Mouse (Mus musculus): ENCODE results near the gene Maml3. TPM values are rescaled to one million over a fixed set of nuclear protein-coding genes. Genes with fewer than 3 reads are reported as not detected.

Maml3 gene
- total and polyA plus RNA-seq, 3 experiments = 0.81 to 1.8 (median 0.98) TPM

DNA sequence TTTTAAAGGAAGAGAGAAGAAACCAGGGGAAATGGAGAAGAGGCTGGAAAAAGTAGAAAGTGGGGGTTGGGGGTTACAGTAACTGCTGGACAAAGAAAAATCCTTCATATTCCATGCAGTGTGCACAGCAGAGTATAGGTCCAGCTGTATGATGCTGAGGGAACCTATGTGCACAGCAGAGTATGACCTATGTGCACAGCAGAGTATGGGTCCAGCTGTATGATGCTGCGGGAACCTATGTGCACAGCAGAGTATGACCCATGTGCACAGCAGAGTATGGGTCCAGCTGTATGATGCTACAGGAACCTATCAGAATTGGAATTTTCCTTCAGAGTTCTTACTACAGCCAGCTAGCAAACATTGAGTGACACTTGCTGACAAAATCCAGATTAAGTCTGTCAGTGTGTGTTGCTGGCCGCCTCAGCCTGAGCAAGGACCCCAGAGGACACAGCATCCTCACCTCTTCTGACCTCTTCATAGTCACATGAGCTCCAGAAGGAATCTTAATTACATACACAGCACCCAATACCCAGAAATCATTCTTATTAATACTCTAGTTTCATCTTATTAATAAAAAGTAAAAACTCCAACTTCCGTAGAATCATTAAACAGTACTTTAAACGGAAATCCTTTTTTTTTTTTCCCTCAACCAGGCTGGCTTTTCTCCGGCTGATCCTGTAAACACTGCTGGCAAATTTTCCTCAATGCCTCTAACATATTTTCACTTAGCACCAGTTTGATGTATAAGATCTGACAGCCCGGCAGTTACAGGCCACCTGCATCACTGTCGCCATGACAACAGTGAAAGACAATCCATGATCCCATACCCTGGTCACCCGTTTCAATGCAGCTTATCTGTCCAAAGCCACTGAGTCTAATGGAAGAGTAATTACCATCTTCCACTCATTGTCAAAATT is 43.1 kb downstream of the Maml3 start:
- in situ Hi-C loops (cut with MboI; ENCODE audit: low pct_ligation_motif_present, low pct_unique_long_range_greater_than_20kb, low sequenced_read_pairs) (no loop called here), dilution Hi-C loops (cut with MboI; ENCODE audit: extremely low pct_ligation_motif_present, extremely low pct_unique_long_range_greater_than_20kb, low sequenced_read_pairs) (no loop called here)
- Histone ChIP-seq H3K4me2 (ENCODE audit: insufficient read depth, low read depth, poor library complexity, severe bottlenecking) (0 out of 2 replicates have a peak overlapping the region, but pooled peaks have one; percentile 22), H3K27ac (ENCODE audit: insufficient read depth, low read depth) (no peak overlapping the region), H3K4me3 (replicated peaks in 1 of 3; ENCODE audit: low read depth in 2 of 3, low read length in 2 of 3, poor library complexity in 1 of 3) (no peak overlapping the region), H3K4me1 (ENCODE audit: control insufficient read depth in 1 of 2, insufficient read depth in 2 of 2) (peaks cover 12 to 19% of the 10 kb centered on the region in 2 experiments), H3K27me3 (replicated peaks) (no peaks in the 10 kb centered on the region), H3K9ac (ENCODE audit: insufficient read depth, low read depth) (no peak overlapping the region), H3K9me3 (replicated peaks; ENCODE audit: low read length) (no peaks in the 10 kb centered on the region), H3K79me2 (replicated peaks; ENCODE audit: control insufficient read depth, extremely low read depth, insufficient read depth, poor library complexity, severe bottlenecking) (no peaks in the 10 kb centered on the region), H3K36me3 (replicated peaks in 1 of 2; ENCODE audit: control insufficient read depth in 1 of 2, insufficient read depth in 1 of 2, low read length in 1 of 2) (no peaks in the 10 kb centered on the region)
- no peak for TF ChIP-seq SMC3 (IDR thresholded peaks at IDR 0.05; ENCODE audit: low read depth, low read length)
- no peak for TF ChIP-seq BHLHE40 (IDR thresholded peaks at IDR 0.05; ENCODE audit: low read depth, low read length)
- TF ChIP-seq EP300 (IDR thresholded peaks at IDR 0.05; ENCODE audit: low read length) = no peak
- TF ChIP-seq ELF1 (IDR thresholded peaks at IDR 0.05; ENCODE audit: low read depth, low read length) = no peak
- TF ChIP-seq CHD2 (IDR thresholded peaks at IDR 0.05; ENCODE audit: low read length) = no peak
- no peak for TF ChIP-seq KAT2A (IDR thresholded peaks at IDR 0.05; ENCODE audit: insufficient replicate concordance, low read length)
- no peak for TF ChIP-seq JUN (IDR thresholded peaks at IDR 0.05; ENCODE audit: insufficient read depth, low read depth, low read length)
- no peak for TF ChIP-seq NELFE (IDR thresholded peaks at IDR 0.05; ENCODE audit: low read depth, low read length)
- no peak for TF ChIP-seq RAD21 (IDR thresholded peaks at IDR 0.05; ENCODE audit: low read depth, low read length)
- no peak for TF ChIP-seq ETS1 (conservative IDR thresholded peaks at IDR 0.05; ENCODE audit: low read depth, low read length)
- no peak for TF ChIP-seq PAX5 (IDR thresholded peaks at IDR 0.05; ENCODE audit: low read length)
- TF ChIP-seq POLR2A (IDR thresholded peaks at IDR 0.05; ENCODE audit: low read depth, low read length) = no peak
- no peak for TF ChIP-seq CHD1 (IDR thresholded peaks at IDR 0.05; ENCODE audit: low read depth, low read length)
- TF ChIP-seq ZC3H11A (IDR thresholded peaks at IDR 0.05; ENCODE audit: low read depth, low read length) = no peak
- no peak for TF ChIP-seq MEF2A (IDR thresholded peaks at IDR 0.05; ENCODE audit: borderline replicate concordance, low read depth, low read length)
- no peak for TF ChIP-seq CTCF (conservative IDR thresholded peaks at IDR 0.05 in 1 of 2, IDR thresholded peaks at IDR 0.05 in 1 of 2; ENCODE audit: low read depth in 2 of 2, low read length in 2 of 2)
- TF ChIP-seq ZMIZ1 (IDR thresholded peaks at IDR 0.05; ENCODE audit: low read depth, low read length) = no peak
- TF ChIP-seq NRF1 (IDR thresholded peaks at IDR 0.05; ENCODE audit: low read depth, low read length) = no peak
- TF ChIP-seq RCOR1 (conservative IDR thresholded peaks at IDR 0.05; ENCODE audit: low read depth, low read length) = no peak
- no peak for TF ChIP-seq MXI1 (IDR thresholded peaks at IDR 0.05; ENCODE audit: low read depth, low read length)
- no peak for DNase-seq (ENCODE audit: extremely low read depth)

DNA sequence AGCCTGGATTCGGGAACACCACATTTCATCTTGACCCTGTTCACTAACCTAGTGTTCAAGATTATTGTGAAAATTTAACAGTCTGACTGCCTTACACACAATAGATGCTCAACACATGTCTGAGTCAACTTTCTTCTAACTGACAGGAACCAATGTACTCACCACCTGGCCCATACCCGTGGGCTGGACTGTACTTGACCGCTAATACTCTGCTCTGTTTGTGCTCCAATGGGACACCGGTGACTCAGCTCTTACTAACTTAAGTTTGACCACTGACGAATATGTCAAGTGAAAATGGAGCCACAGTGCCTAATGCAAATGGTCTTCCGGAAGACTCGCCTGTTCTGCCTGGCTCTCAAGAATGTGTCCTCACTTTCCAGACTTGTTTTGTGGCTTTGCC is 44.0 kb downstream of the Maml3 start:
- peaks cover 0 to 1% of the 10 kb centered on the region in 2 experiments for H3K36me3 ChIP-seq (replicated peaks in 1 of 2; ENCODE audit: control insufficient read depth in 1 of 2, insufficient read depth in 1 of 2, low read length in 1 of 2)
- no peaks in the 10 kb centered on the region for H3K9me3 ChIP-seq (replicated peaks; ENCODE audit: low read length)
- dilution Hi-C loops (cut with MboI; ENCODE audit: extremely low pct_ligation_motif_present, extremely low pct_unique_long_range_greater_than_20kb, low sequenced_read_pairs) = no loop called here
- no peaks in the 10 kb centered on the region for H3K27me3 ChIP-seq (replicated peaks)
- in situ Hi-C loops (cut with MboI; ENCODE audit: low pct_ligation_motif_present, low pct_unique_long_range_greater_than_20kb, low sequenced_read_pairs) = no loop called here
- no peak overlapping the region for H3K4me2 ChIP-seq (ENCODE audit: insufficient read depth, low read depth, poor library complexity, severe bottlenecking)
- H3K9ac ChIP-seq (ENCODE audit: insufficient read depth, low read depth) = no peak overlapping the region
- DNase-seq (ENCODE audit: extremely low read depth) = no peak
- H3K27ac ChIP-seq (ENCODE audit: insufficient read depth, low read depth) = no peak overlapping the region
- H3K79me2 ChIP-seq (replicated peaks; ENCODE audit: control insufficient read depth, extremely low read depth, insufficient read depth, poor library complexity, severe bottlenecking) = no peaks in the 10 kb centered on the region
- H3K4me1 ChIP-seq (ENCODE audit: control insufficient read depth in 1 of 2, insufficient read depth in 2 of 2) = peaks cover 9 to 19% of the 10 kb centered on the region in 2 experiments
- no peak overlapping the region for H3K4me3 ChIP-seq (replicated peaks in 1 of 3; ENCODE audit: low read depth in 2 of 3, low read length in 2 of 3, poor library complexity in 1 of 3)
- peak; percentile 51 for TF ChIP-seq MXI1 (IDR thresholded peaks at IDR 0.05; ENCODE audit: low read depth, low read length)
- TF ChIP-seq MAX (IDR thresholded peaks at IDR 0.05; ENCODE audit: low read length) = 0 out of 2 replicates have a peak, but pooled peaks have one; percentile 31
- TF ChIP-seq MEF2A (IDR thresholded peaks at IDR 0.05; ENCODE audit: borderline replicate concordance, low read depth, low read length) = 0 out of 2 replicates have a peak, but pooled peaks have one; percentile 47
- peak; percentile 40; the same call in 1 of the 2 replicates for TF ChIP-seq ELF1 (IDR thresholded peaks at IDR 0.05; ENCODE audit: low read depth, low read length)
- TF ChIP-seq IRF4 (IDR thresholded peaks at IDR 0.05; ENCODE audit: low read depth, low read length) = peak; percentile 28; the same call in 1 of the 2 replicates
- no peak for TF ChIP-seq NRF1 (IDR thresholded peaks at IDR 0.05; ENCODE audit: low read depth, low read length)
- TF ChIP-seq MYC (IDR thresholded peaks at IDR 0.05; ENCODE audit: low read depth, low read length) = peak; percentile 52; the same call in 1 of the 2 replicates
- no peak; the same call in 1 of the 2 replicates for TF ChIP-seq SIN3A (IDR thresholded peaks at IDR 0.05; ENCODE audit: low read length)
- no peak for TF ChIP-seq TBP (conservative IDR thresholded peaks at IDR 0.05; ENCODE audit: low read depth, low read length)
- TF ChIP-seq KAT2A (IDR thresholded peaks at IDR 0.05; ENCODE audit: insufficient replicate concordance, low read length) = no peak
- TF ChIP-seq BHLHE40 (IDR thresholded peaks at IDR 0.05; ENCODE audit: low read depth, low read length) = peak; percentile 28; the same call in 1 of the 2 replicates
- TF ChIP-seq EP300 (IDR thresholded peaks at IDR 0.05; ENCODE audit: low read length) = 0 out of 2 replicates have a peak, but pooled peaks have one; percentile 32
- TF ChIP-seq POLR2A (IDR thresholded peaks at IDR 0.05; ENCODE audit: low read depth, low read length) = no peak
- peak; percentile 52; the same call in 1 of the 2 replicates for TF ChIP-seq JUND (conservative IDR thresholded peaks at IDR 0.05; ENCODE audit: low read depth, low read length)
- peak; percentile 65; the same call in 1 of the 2 replicates for TF ChIP-seq MAFK (IDR thresholded peaks at IDR 0.05; ENCODE audit: insufficient replicate concordance, low read length)
- TF ChIP-seq E2F4 (IDR thresholded peaks at IDR 0.05; ENCODE audit: insufficient replicate concordance, low read depth, low read length) = no peak
- TF ChIP-seq TCF12 (IDR thresholded peaks at IDR 0.05; ENCODE audit: low read depth, low read length) = 0 out of 2 replicates have a peak, but pooled peaks have one; percentile 26

All from CH12.LX (cell line).